Mouse (Mus musculus) v-Abl transformed pro-B cells (cell line): ENCODE measurements around the gene Dnmt3a.

Experiments used
- in situ Hi-C, 2 experiments: fragments of 400-800 bp; cut with MboI; formaldehyde crosslinking; loops; one replicate each; pipeline ENCODE4 v1.15.1; 2025; ENCODE audit not compliant: unreplicated experiment in 2 of 2

The Dnmt3a gene

DNA sequence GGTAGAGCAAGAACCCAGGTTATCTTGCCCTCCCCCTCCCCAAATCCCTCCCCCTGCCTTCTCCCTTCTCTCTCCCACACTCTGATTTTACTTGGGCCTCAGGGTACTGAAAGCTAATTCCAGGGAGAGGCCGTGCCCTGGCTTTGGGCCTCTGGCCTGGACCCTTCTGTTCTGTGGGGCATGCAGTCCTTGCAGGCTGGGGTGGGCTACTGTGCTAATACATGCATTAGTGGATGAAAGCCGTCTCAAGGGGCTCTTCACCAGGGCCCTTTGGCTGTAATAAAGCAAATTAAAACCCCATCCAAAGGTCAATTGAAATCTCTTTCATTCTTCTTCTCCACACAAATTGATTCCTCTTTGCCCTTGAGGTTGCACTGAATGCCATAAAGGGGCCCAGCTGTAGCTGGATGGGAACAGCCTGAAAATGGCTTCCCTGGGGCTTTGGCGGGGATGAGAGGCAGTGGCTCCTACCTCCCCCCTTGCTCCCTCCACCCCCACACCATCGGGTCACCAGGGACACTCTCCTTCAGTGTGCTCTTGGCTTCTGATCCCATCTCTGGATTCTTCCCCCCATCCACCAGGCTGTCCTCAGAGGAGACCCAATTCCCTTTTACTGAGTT, 138.8 kb downstream of the Dnmt3a start:
- in situ Hi-C loops, result no loop called here

DNA sequence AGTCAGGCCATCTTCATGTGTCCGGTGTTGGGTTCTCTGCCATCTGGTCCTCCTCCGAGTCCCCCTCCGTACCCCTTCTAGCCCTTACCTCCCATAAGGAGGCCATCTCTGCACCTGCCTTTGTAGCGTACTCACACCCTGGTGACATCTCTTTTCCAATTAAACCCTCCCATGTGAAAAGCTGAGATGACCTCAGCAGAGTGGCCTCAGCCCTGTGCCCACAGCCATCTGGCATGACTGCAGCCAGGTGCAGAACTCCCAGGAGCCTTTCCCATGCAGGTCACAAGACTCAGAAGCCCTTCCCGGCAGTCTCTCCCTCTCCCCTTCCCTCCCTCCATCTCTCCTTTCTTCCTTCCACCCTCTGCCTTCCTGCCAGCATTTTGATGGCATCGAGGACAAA, 141.7 kb downstream of the Dnmt3a start:
- in situ Hi-C loops, result no loop called here

DNA sequence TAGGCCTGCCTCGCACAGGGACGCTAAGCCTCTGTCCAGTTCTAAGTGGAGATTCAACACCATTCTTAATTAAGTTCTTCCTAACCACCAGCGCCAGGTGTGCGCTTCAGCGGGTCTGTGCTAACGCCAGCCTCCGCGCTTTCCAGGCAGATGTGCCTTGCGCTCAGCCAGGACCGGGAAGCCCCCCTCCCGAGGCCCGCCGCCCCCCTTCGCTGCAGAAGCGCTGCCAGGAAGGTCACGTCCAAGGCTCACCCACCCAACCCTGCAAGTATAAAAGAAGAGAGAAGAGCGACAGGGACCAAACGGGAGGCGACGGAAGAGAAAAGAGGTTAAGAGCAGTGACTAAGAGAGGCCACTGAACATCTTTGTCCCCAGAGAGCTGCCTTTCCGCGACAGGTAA, 148.8 kb downstream of the Dnmt3a start, which contains the start of gene Pomc:
Gene Pomc (plus strand): TSS at position 301 of the 400 bp plus-strand sequence.
- in situ Hi-C loops, result no loop called here

DNA sequence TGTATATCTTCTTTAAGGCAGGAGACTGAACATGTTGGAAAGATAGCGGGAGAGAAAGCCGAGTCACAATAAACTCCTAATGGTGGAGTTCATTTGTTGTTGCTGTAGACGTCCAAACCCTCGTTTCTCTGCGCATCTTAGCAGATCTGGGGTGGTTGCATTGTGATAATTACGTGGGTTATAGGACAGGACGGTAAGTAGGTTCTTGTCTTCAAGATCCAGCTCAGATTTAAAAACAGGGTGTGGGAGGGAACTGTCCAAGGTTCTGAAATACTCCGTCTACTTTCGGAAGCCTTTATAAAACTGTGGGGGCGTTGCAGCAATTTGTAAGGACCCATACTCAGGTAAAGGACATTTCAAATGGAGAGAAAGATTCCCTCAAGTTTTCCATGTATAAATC, 149.6 kb downstream of the Dnmt3a start:
- in situ Hi-C loops, result no loop called here

DNA sequence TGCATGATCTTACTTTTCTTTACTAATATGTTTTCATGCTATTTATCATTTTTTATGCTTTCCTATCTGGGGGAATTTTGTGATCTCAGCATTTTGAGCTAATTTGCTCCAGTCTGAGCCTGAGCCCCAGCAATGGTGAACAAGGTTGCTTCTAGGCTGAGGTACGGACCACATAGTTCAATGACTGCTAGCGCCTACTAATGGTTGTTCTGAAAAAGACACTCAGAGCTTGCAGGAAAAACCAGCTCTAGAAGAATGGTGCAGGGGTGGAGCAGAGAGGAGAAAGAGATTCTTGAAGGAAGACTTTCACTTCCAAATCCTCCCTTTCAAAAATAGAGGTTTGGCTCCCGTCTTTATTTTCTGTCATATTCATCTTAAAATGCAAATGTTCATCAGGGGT, 150.5 kb downstream of the Dnmt3a start:
- in situ Hi-C loops, result no loop called here

DNA sequence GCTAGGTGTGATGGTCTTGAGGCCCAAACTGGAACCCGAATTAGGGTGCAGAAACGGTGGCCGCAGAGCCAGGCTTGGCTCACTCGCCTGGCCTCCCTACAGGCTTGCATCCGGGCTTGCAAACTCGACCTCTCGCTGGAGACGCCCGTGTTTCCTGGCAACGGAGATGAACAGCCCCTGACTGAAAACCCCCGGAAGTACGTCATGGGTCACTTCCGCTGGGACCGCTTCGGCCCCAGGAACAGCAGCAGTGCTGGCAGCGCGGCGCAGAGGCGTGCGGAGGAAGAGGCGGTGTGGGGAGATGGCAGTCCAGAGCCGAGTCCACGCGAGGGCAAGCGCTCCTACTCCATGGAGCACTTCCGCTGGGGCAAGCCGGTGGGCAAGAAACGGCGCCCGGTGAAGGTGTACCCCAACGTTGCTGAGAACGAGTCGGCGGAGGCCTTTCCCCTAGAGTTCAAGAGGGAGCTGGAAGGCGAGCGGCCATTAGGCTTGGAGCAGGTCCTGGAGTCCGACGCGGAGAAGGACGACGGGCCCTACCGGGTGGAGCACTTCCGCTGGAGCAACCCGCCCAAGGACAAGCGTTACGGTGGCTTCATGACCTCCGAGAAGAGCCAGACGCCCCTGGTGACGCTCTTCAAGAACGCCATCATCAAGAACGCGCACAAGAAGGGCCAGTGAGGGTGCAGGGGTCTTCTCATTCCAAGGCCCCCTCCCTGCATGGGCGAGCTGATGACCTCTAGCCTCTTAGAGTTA, 154.2 kb downstream of the Dnmt3a start:
- in situ Hi-C loops, result no loop called here

DNA sequence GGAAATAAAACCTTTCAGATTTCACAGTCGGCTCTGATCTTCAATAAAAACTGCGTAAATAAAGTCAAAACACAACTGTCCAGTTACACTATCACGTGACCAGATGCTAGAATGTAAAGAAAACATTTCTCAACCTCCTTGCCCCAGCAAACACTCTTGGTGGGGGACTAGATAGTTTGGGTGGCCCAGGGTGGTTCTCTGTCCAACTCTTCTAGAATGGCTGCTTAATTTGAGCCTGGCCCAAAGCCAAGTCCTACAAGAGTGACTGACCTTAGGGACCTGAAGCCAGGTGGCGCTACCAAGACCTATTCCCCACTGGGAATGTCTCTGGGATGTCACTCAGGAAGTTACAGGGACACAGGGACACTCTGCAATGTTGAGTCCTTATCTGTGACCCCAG, 154.7 kb downstream of the Dnmt3a start:
- in situ Hi-C loops, result no loop called here
